Mouse (Mus musculus) hindbrain, embryonic 11.5 days (tissue): Measurements from ENCODE around the gene Dsp. TPM values are rescaled to one million over a fixed set of nuclear protein-coding genes. Genes with fewer than 3 reads are reported as not detected.

Experiments used
- ATAC-seq: fragments of 200-750 bp; cut with Nextera tagmentation; 2 replicates; pipeline ENCODE4 v1.8.0; 2017; ENCODE audit warnings: mild to moderate bottlenecking, moderate TSS enrichment, moderate library complexity; ENCODE audit not compliant: low FRiP score
- DNase-seq: peaks from one replicate; pipeline ENCODE4 v3.0.0-alpha.2; 2015; ENCODE audit warnings: low spot score
- H3K27ac ChIP-seq: fragments of 300-500 bp; sonication (generic); 2 replicates; pipeline ENCODE4 v1.5.1; 2014; ENCODE audit warnings: mild to moderate bottlenecking, low read depth, low read length
- H3K27me3 ChIP-seq: fragments of 300-500 bp; sonication (generic); 2 replicates; pipeline ENCODE4 v1.6.1; 2014; ENCODE audit warnings: mild to moderate bottlenecking, low read length, moderate library complexity, mixed read lengths; ENCODE audit not compliant: control insufficient read depth, insufficient read depth
- H3K36me3 ChIP-seq: fragments of 300-500 bp; sonication (generic); 2 replicates; pipeline ENCODE4 v1.6.1; 2014; ENCODE audit warnings: mild to moderate bottlenecking, low read length, moderate library complexity, mixed read lengths; ENCODE audit not compliant: control insufficient read depth, insufficient read depth
- H3K4me1 ChIP-seq: fragments of 300-500 bp; sonication (generic); replicated peaks from 2 replicates; pipeline ENCODE4 v1.6.1; 2014; ENCODE audit warnings: low read length, mixed read lengths; ENCODE audit not compliant: control insufficient read depth, insufficient read depth
- H3K4me2 ChIP-seq: fragments of 300-500 bp; sonication (generic); replicated peaks from 2 replicates; pipeline ENCODE4 v1.6.1; 2014; ENCODE audit warnings: mild to moderate bottlenecking, low read depth, low read length
- H3K4me3 ChIP-seq: fragments of 300-500 bp; sonication (generic); 2 replicates; pipeline ENCODE4 v1.5.1; 2014; ENCODE audit warnings: low read depth, low read length
- H3K9ac ChIP-seq: fragments of 300-500 bp; sonication (generic); 2 replicates; pipeline ENCODE4 v1.6.1; 2014; ENCODE audit warnings: low read depth, low read length
- H3K9me3 ChIP-seq: fragments of 300-500 bp; sonication (generic); 2 replicates; pipeline ENCODE4 v1.6.1; 2016; ENCODE audit warnings: low read length; ENCODE audit not compliant: control insufficient read depth
- WGBS: fragments of 180-500 bp; shearing (Covaris S2); extraction: QIAGEN DNeasy Blood & Tissue Kit; methylation state at CpG from one replicate; pipeline ENCODE4 v1.1.7; 2014; 5-methylcytosine and 5-hydroxymethylcytosine counted together
- polyA plus RNA-seq: library from polyadenylated mRNA; unstranded; fragments of >200 nt; fragmentation: Nextera tagmentation; extraction: Ambion mirVana; gene quantifications from 2 replicates; pipeline ENCODE4 v1.2.1, GENCODE M21; 2014

The Dsp gene
- 1.1 and 1.7 TPM in 2 replicates for polyA plus RNA-seq

GRCm38 (mm10) chr13:38151069-38151588, at the start of gene Dsp:
Gene Dsp (plus strand): TSS chr13:38151294.
- no peaks in the 10 kb centered on the region for H3K9me3 ChIP-seq
- H3K27ac ChIP-seq, result no peak within 1 kb of the TSS
- H3K4me3 ChIP-seq, result peak within 1 kb of the TSS; percentile 38
- WGBS, result under 1% methylated on average over 57 of the region's 58 CpGs
- H3K4me2 ChIP-seq, result peak within 1 kb of the TSS; percentile 57
- DNase-seq, result peak; percentile 66
- no peaks in the 10 kb centered on the region for H3K36me3 ChIP-seq
- 0 out of 2 replicates have a peak within 1 kb of the TSS, but pooled peaks have one; percentile 23 for H3K9ac ChIP-seq
- H3K4me1 ChIP-seq, result peaks cover 5% of the 10 kb centered on the region; the same call in 1 of the 2 replicates
- H3K27me3 ChIP-seq, result peaks cover 53% of the 10 kb centered on the region
- peak; percentile 43 for ATAC-seq

GRCm38 (mm10) chr13:38103406-38103805, 47.7 kb upstream of the Dsp start:
- Histone ChIP-seq H3K4me2 (no peak overlapping the region), H3K9ac (no peak overlapping the region), H3K27ac (no peak overlapping the region), H3K27me3 (no peaks in the 10 kb centered on the region), H3K9me3 (no peaks in the 10 kb centered on the region), H3K36me3 (no peaks in the 10 kb centered on the region), H3K4me3 (no peak overlapping the region), H3K4me1 (no peaks in the 10 kb centered on the region)
- ATAC-seq, result no peak
- no peak for DNase-seq
- 76% methylated on average over 4 of the region's 4 CpGs for WGBS

- no peak overlapping the region for H3K4me3 ChIP-seq
- 93% methylated on average over 10 of the region's 10 CpGs for WGBS
- H3K27me3 ChIP-seq, result no peaks in the 10 kb centered on the region
Measured at GRCm38 (mm10) chr13:38104501-38104900, 46.6 kb upstream of the Dsp start.

DNA sequence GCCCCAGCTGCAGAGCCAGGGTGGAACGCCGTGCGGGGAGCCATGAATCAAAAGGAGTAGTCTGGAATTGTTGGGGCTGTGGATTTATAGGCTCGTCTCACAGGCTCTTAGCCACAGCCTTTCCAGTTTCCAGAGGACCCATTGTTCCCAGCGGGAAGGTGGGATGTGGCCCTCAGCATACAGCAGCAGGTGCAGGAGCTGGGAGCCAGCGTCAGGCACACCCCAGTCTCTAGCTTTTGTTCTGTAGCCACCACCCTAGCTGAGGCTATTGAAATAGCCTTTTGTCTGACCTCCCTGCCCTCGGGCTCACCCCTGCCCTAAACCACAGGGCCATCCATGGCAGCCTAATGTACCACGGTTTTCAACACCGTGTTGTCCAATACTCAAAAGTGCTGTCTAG, 42.0 kb upstream of the Dsp start:
- ATAC-seq (no peak), DNase-seq (no peak)
- Histone ChIP-seq H3K27me3 (no peaks in the 10 kb centered on the region), H3K9ac (no peak overlapping the region), H3K4me1 (no peaks in the 10 kb centered on the region), H3K27ac (no peak overlapping the region), H3K36me3 (no peaks in the 10 kb centered on the region), H3K9me3 (no peaks in the 10 kb centered on the region), H3K4me2 (no peak overlapping the region), H3K4me3 (no peak overlapping the region)
- WGBS, result 82% methylated on average over 9 of the region's 9 CpGs

More at GRCm38 (mm10) chr13:38104501-38104900, 46.6 kb upstream of the Dsp start:
- Histone ChIP-seq H3K9me3 (no peaks in the 10 kb centered on the region), H3K4me2 (no peak overlapping the region), H3K9ac (no peak overlapping the region), H3K4me1 (no peaks in the 10 kb centered on the region), H3K36me3 (no peaks in the 10 kb centered on the region), H3K27ac (no peak overlapping the region)
- ATAC-seq (no peak), DNase-seq (no peak)

GRCm38 (mm10) chr13:38122321-38122720, 28.8 kb upstream of the Dsp start:
- H3K9me3 ChIP-seq, result no peaks in the 10 kb centered on the region
- H3K27me3 ChIP-seq, result no peaks in the 10 kb centered on the region
- DNase-seq (no peak), ATAC-seq (no peak)
- no peak overlapping the region for H3K9ac ChIP-seq
- WGBS, result 86% methylated on average over 9 of the region's 9 CpGs
- H3K4me1 ChIP-seq, result no peaks in the 10 kb centered on the region
- no peaks in the 10 kb centered on the region for H3K36me3 ChIP-seq
- no peak overlapping the region for H3K27ac ChIP-seq
- H3K4me3 ChIP-seq, result no peak overlapping the region
- H3K4me2 ChIP-seq, result no peak overlapping the region

DNA sequence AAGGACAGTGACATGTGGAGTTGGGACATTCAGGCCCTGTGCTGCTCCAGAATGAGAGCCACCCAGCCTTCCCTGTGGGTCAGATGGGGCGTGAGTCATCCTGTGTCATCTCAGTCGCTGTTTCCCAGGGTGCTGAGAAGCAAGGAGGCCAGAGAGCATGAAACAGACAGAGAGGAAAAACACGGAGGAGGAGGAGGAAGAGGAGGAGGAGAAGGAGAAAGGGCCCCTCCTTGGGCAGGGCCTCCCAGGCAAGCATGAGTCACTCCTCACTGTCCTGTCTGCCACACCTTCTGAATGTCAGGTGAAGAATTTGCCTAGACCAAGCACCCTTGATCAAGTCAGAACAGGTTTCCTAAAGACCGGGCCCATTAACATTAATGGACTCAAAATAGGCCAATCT, 27.4 kb upstream of the Dsp start:
- ATAC-seq (no peak), DNase-seq (no peak)
- Histone ChIP-seq H3K27ac (no peak overlapping the region), H3K27me3 (no peaks in the 10 kb centered on the region), H3K36me3 (no peaks in the 10 kb centered on the region), H3K4me1 (no peaks in the 10 kb centered on the region), H3K4me2 (no peak overlapping the region), H3K9ac (no peak overlapping the region), H3K4me3 (no peak overlapping the region), H3K9me3 (no peaks in the 10 kb centered on the region)
- 87% methylated on average over 4 of the region's 4 CpGs for WGBS

GRCm38 (mm10) chr13:38127683-38128082, 23.4 kb upstream of the Dsp start:
- Histone ChIP-seq H3K36me3 (no peaks in the 10 kb centered on the region), H3K27me3 (no peaks in the 10 kb centered on the region), H3K27ac (no peak overlapping the region), H3K9me3 (no peaks in the 10 kb centered on the region), H3K4me2 (no peak overlapping the region), H3K9ac (no peak overlapping the region), H3K4me3 (no peak overlapping the region), H3K4me1 (no peaks in the 10 kb centered on the region)
- ATAC-seq (no peak), DNase-seq (no peak)
- 89% methylated on average over 3 of the region's 3 CpGs for WGBS

DNA sequence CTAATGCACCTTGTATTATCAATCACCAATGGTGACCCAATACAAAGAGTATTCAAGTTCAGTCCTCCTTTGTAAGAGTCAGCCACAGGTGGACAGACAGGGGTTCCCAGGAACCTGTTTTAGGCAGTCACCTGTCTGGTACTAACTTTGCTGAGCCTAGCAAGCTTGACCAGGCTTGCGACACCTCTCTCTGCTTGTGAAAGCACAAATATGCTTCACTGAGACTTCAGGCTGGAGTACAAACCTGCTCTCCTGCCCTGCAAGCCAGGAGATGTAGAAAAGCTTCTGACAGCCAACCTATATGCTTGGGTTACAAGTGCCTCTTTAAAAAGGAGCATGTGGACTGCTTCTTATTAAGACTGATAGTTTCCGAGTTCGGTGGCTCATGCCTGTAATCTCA, 22.8 kb upstream of the Dsp start:
- WGBS, result 90% methylated on average over 3 of the region's 3 CpGs
- DNase-seq, result no peak
- ATAC-seq, result no peak

GRCm38 (mm10) chr13:38129492-38129891, 21.6 kb upstream of the Dsp start:
- WGBS, result 86% methylated on average over 2 of the region's 2 CpGs
- no peak overlapping the region for H3K4me2 ChIP-seq
- no peaks in the 10 kb centered on the region for H3K36me3 ChIP-seq
- H3K9ac ChIP-seq, result no peak overlapping the region
- H3K4me1 ChIP-seq, result no peaks in the 10 kb centered on the region
- DNase-seq (no peak), ATAC-seq (no peak)
- no peak overlapping the region for H3K27ac ChIP-seq
- H3K4me3 ChIP-seq, result no peak overlapping the region
- no peaks in the 10 kb centered on the region for H3K9me3 ChIP-seq
- H3K27me3 ChIP-seq, result no peaks in the 10 kb centered on the region

More for the DNA sequence above, 22.8 kb upstream of the Dsp start:
- no peaks in the 10 kb centered on the region for H3K4me1 ChIP-seq
- no peak overlapping the region for H3K27ac ChIP-seq
- no peak overlapping the region for H3K4me2 ChIP-seq
- no peaks in the 10 kb centered on the region for H3K9me3 ChIP-seq
- H3K9ac ChIP-seq, result no peak overlapping the region
- H3K36me3 ChIP-seq, result no peaks in the 10 kb centered on the region
- no peaks in the 10 kb centered on the region for H3K27me3 ChIP-seq
- no peak overlapping the region for H3K4me3 ChIP-seq
